ENCODE assay signal across 9 mouse cellular contexts in the genomic region with DNA sequence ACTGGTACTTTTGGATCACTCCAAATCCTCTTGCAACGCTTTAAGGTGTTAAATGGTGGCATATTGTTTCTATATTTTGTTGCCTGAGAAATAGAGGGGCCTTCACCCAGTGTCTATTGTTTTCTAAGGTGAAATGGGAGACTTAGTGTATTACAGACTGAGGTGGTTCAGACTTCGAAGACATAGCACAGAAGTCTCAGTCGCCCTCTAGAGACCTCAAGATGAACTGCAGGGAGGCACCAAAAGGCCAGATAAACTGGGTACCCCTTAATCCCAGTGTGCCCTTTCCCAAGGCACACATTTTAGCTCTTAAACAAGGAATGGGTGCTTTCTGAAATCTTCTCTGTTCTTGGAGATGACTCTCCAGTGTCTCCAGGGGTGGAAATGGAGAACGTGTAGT.
DNase-seq lines count a peak whose midpoint lies in the region; ATAC-seq and TF ChIP-seq lines count a peak whose summit lies in the region.
"Had no signal": no experiment of that assay in that cellular context is flagged by ENCODE, and none has a peak within 500 bp of the region (broad histone marks: within the 10 kb centered on the region; RNA-seq: fewer than 3 reads in every experiment).

No protein-coding gene starts in this region.

- peak; percentile 67 for TF ChIP-seq CTCF in liver, embryonic 14.5 days (IDR thresholded peaks at IDR 0.05; ENCODE audit: low read depth)

- DNase-seq in CD4-positive, CD25-positive, alpha-beta regulatory T cell, adult 2 months (ENCODE audit: low read depth, low spot score), result peak; percentile 32
- DNase-seq in ovary, postnatal 10 days (ENCODE audit: low spot score), result peak; percentile 10
- DNase-seq in ovary, adult 18-20 months (ENCODE audit: low spot score), result no peak
- peak; percentile 78 to 80 for DNase-seq in cerebellum, postnatal 10 days
- peak; percentile 24 for DNase-seq in gastrocnemius, postnatal 14 days
- DNase-seq in liver, embryonic 14.5 days (ENCODE audit: low read depth in 3 of 3, low spot score in 3 of 3), result no peak
- peak; percentile 4 for DNase-seq in skeletal muscle tissue, adult 2 months (ENCODE audit: low read depth, low spot score)

- WGBS in liver, embryonic 14.5 days (ENCODE audit: insufficient replicate concordance), result 18% methylated on average over 4 of the region's 4 CpGs

- no peak for TF ChIP-seq EP300 in liver, embryonic 14.5 days (IDR thresholded peaks at IDR 0.05; ENCODE audit: low read depth)

- H3K36me3 ChIP-seq in liver, embryonic 14.5 days (replicated peaks; ENCODE audit: control insufficient read depth, insufficient read depth, low read depth), result no peaks in the 10 kb centered on the region
- H3K36me3 ChIP-seq: lung, embryonic 15.5 days had no signal

- no peak overlapping the region for H3K27ac ChIP-seq in liver, embryonic 14.5 days
- H3K27ac ChIP-seq: lung, embryonic 15.5 days had no signal

- H3K4me3 ChIP-seq in liver, embryonic 14.5 days (ENCODE audit: insufficient read depth in 1 of 2, low read depth in 2 of 2, low read length in 2 of 2), result no peak overlapping the region
- H3K4me3 ChIP-seq: lung, embryonic 15.5 days had no signal

- H3K4me2 ChIP-seq in liver, embryonic 14.5 days (ENCODE audit: low read depth), result no peak overlapping the region
- H3K4me2 ChIP-seq: lung, embryonic 15.5 days had no signal

- H3K9ac ChIP-seq in liver, embryonic 14.5 days (replicated peaks), result no peak overlapping the region
- H3K9ac ChIP-seq: lung, embryonic 15.5 days had no signal

- no peaks in the 10 kb centered on the region for H3K4me1 ChIP-seq in liver, embryonic 14.5 days (replicated peaks; ENCODE audit: control insufficient read depth in 2 of 2, insufficient read depth in 2 of 2, low read length in 1 of 2)
- H3K4me1 ChIP-seq: lung, embryonic 15.5 days had no signal

- H3K9me3 ChIP-seq in liver, embryonic 14.5 days (ENCODE audit: control insufficient read depth, low read length), result no peaks in the 10 kb centered on the region
- H3K9me3 ChIP-seq: lung, embryonic 15.5 days had no signal

- intact Hi-C loops in gastrocnemius, postnatal 14 days (cut with DNase I; ENCODE audit: low total_unique reads), result loop anchor here (2.0 kb wide), 1 partner anchor 383 kb away; no protein-coding TSS in a partner anchor

- ATAC-seq in CD4-positive, CD25-positive, alpha-beta regulatory T cell, adult 4 months, result no peak
- no peak for ATAC-seq in liver, embryonic 14.5 days (ENCODE audit: insufficient read depth)

- no peaks in the 10 kb centered on the region for H3K27me3 ChIP-seq in liver, embryonic 14.5 days (ENCODE audit: control insufficient read depth, insufficient read depth, low read length)
- H3K27me3 ChIP-seq: lung, embryonic 15.5 days had no signal

Comparison
In these comparisons a context has a peak if more than half of its experiments do, and no peak if none do; other contexts are left out.
1. DNase-seq: peak in CD4-positive, CD25-positive, alpha-beta regulatory T cell, adult 2 months (single experiment), ovary, postnatal 10 days (single experiment), cerebellum, postnatal 10 days (2 of 2), gastrocnemius, postnatal 14 days (single experiment) and skeletal muscle tissue, adult 2 months (single experiment); none in ovary, adult 18-20 months (single experiment) and liver, embryonic 14.5 days (0 of 3).